Mouse (Mus musculus) forebrain, embryonic 12.5 days (tissue): ENCODE measurements around the gene Phf20. TPM values are rescaled to one million over a fixed set of nuclear protein-coding genes. Genes with fewer than 3 reads are reported as not detected.
"Not testable (repeated sequence)": the region's sequence is repeated elsewhere in the genome, so short reads cannot be mapped to it uniquely, and the experiment has no call there.

Source experiments
- ATAC-seq: fragments of 200-750 bp; cut with Nextera tagmentation; 2 replicates; pipeline ENCODE4 v1.8.0; 2017; ENCODE audit warnings: moderate TSS enrichment; ENCODE audit not compliant: low FRiP score
- H3K27ac ChIP-seq: fragments of 300-500 bp; sonication (generic); 2 replicates; pipeline ENCODE4 v1.5.1; 2016; ENCODE audit warnings: mild to moderate bottlenecking
- H3K27me3 ChIP-seq: fragments of 300-500 bp; sonication (generic); 2 replicates; pipeline ENCODE4 v1.6.1; 2016; ENCODE audit warnings: mild to moderate bottlenecking
- H3K36me3 ChIP-seq: fragments of 300-500 bp; sonication (generic); replicated peaks from 2 replicates; pipeline ENCODE4 v1.6.1; 2016; ENCODE audit warnings: mild to moderate bottlenecking
- H3K4me1 ChIP-seq: fragments of 300-500 bp; sonication (generic); 2 replicates; pipeline ENCODE4 v1.6.1; 2016
- H3K4me2 ChIP-seq: fragments of 300-500 bp; sonication (generic); 2 replicates; pipeline ENCODE4 v1.6.1; 2016; ENCODE audit warnings: mild to moderate bottlenecking, moderate library complexity
- H3K4me3 ChIP-seq: fragments of 300-500 bp; sonication (generic); replicated peaks from 2 replicates; pipeline ENCODE4 v1.5.1; 2016; ENCODE audit warnings: mild to moderate bottlenecking
- H3K9ac ChIP-seq: fragments of 300-500 bp; sonication (generic); 2 replicates; pipeline ENCODE4 v1.6.1; 2016; ENCODE audit warnings: mild to moderate bottlenecking
- H3K9me3 ChIP-seq: fragments of 300-500 bp; sonication (generic); 2 replicates; pipeline ENCODE4 v1.6.1; 2016
- WGBS: fragments of 180-500 bp; shearing (Covaris S2); methylation state at CpG from one replicate; pipeline ENCODE4 v1.1.7; 2016; 5-methylcytosine and 5-hydroxymethylcytosine counted together
- polyA plus RNA-seq: library from polyadenylated mRNA; unstranded; fragments of >200 nt; fragmentation: Nextera tagmentation; extraction: Ambion mirVana; gene quantifications from 2 replicates; pipeline ENCODE4 v1.2.1, GENCODE M21; 2016

Phf20 gene
- polyA plus RNA-seq, 1 experiment from 2014 or later, result 105 TPM

- no peak overlapping the region for H3K4me2 ChIP-seq
- H3K9ac ChIP-seq, result no peak overlapping the region
- 75% methylated on average over 2 of the region's 2 CpGs for WGBS
- H3K27me3 ChIP-seq, result 0 out of 2 replicates have a peak, but pooled peaks cover 3% of the 10 kb centered on the region
- H3K4me1 ChIP-seq, result peaks cover 27% of the 10 kb centered on the region
- no peak for ATAC-seq
- H3K36me3 ChIP-seq, result peaks cover 14% of the 10 kb centered on the region
- no peaks in the 10 kb centered on the region for H3K9me3 ChIP-seq
- H3K27ac ChIP-seq, result no peak overlapping the region
- H3K4me3 ChIP-seq, result no peak overlapping the region
Measured at GRCm38 (mm10) chr2:156181592-156181991, 14.7 kb upstream of the Phf20 start.

GRCm38 (mm10) chr2:156189241-156189640, 7.0 kb upstream of the Phf20 start:
- not testable (repeated sequence) for H3K9me3 ChIP-seq, H3K27ac ChIP-seq, H3K4me3 ChIP-seq, H3K9ac ChIP-seq, H3K4me2 ChIP-seq, H3K27me3 ChIP-seq, H3K4me1 ChIP-seq, ATAC-seq, H3K36me3 ChIP-seq
- 86% methylated on average over 7 of the region's 7 CpGs for WGBS

- no peak overlapping the region for H3K27ac ChIP-seq
- no peaks in the 10 kb centered on the region for H3K36me3 ChIP-seq
- no peak overlapping the region for H3K4me3 ChIP-seq
- H3K4me2 ChIP-seq, result no peak overlapping the region
- H3K9ac ChIP-seq, result no peak overlapping the region
- 88% methylated on average over 14 of the region's 14 CpGs for WGBS
- no peaks in the 10 kb centered on the region for H3K9me3 ChIP-seq
- ATAC-seq, result no peak
- no peaks in the 10 kb centered on the region for H3K4me1 ChIP-seq
- no peaks in the 10 kb centered on the region for H3K27me3 ChIP-seq
Measured at GRCm38 (mm10) chr2:156190004-156190896, 6.0 kb upstream of the Phf20 start.

- H3K4me1 ChIP-seq, result 0 out of 2 replicates have a peak, but pooled peaks cover 6% of the 10 kb centered on the region
- H3K36me3 ChIP-seq, result no peaks in the 10 kb centered on the region
- no peak overlapping the region for H3K4me3 ChIP-seq
- WGBS, result 88% methylated on average over 2 of the region's 2 CpGs
- H3K9me3 ChIP-seq, result no peaks in the 10 kb centered on the region
- no peak overlapping the region for H3K27ac ChIP-seq
- no peak for ATAC-seq
- no peak overlapping the region for H3K4me2 ChIP-seq
- no peaks in the 10 kb centered on the region for H3K27me3 ChIP-seq
- no peak overlapping the region for H3K9ac ChIP-seq
Measured at GRCm38 (mm10) chr2:156191540-156191939, 4.7 kb upstream of the Phf20 start.

- Histone ChIP-seq H3K4me1 (0 out of 2 replicates have a peak, but pooled peaks cover 6% of the 10 kb centered on the region), H3K27ac (no peak overlapping the region), H3K9me3 (no peaks in the 10 kb centered on the region), H3K27me3 (no peaks in the 10 kb centered on the region), H3K9ac (no peak overlapping the region), H3K4me3 (no peak overlapping the region), H3K36me3 (no peaks in the 10 kb centered on the region), H3K4me2 (no peak overlapping the region)
- ATAC-seq, result no peak
- 77% methylated on average over 2 of the region's 2 CpGs for WGBS
Measured at GRCm38 (mm10) chr2:156192068-156192467, 4.2 kb upstream of the Phf20 start.

GRCm38 (mm10) chr2:156193066-156193862, 3.0 kb upstream of the Phf20 start:
- no peaks in the 10 kb centered on the region for H3K36me3 ChIP-seq
- ATAC-seq, result no peak
- no peaks in the 10 kb centered on the region for H3K9me3 ChIP-seq
- peaks cover 15% of the 10 kb centered on the region for H3K4me1 ChIP-seq
- H3K4me3 ChIP-seq, result no peak overlapping the region
- H3K27me3 ChIP-seq, result no peaks in the 10 kb centered on the region
- H3K9ac ChIP-seq, result no peak overlapping the region
- no peak overlapping the region for H3K27ac ChIP-seq
- 86% methylated on average over 3 of the region's 3 CpGs for WGBS
- no peak overlapping the region for H3K4me2 ChIP-seq

GRCm38 (mm10) chr2:156194571-156194970, 1.7 kb upstream of the Phf20 start:
- Histone ChIP-seq H3K9ac (no peak overlapping the region), H3K4me2 (no peak overlapping the region), H3K36me3 (no peaks in the 10 kb centered on the region), H3K4me3 (no peak overlapping the region), H3K27me3 (no peaks in the 10 kb centered on the region), H3K4me1 (peaks cover 25% of the 10 kb centered on the region), H3K9me3 (no peaks in the 10 kb centered on the region), H3K27ac (no peak overlapping the region)
- ATAC-seq, result no peak

- Histone ChIP-seq H3K4me3 (peak overlapping the region; percentile 77), H3K4me1 (peaks cover 30% of the 10 kb centered on the region), H3K9me3 (no peaks in the 10 kb centered on the region), H3K27ac (peak overlapping the region; percentile 97), H3K27me3 (no peaks in the 10 kb centered on the region), H3K4me2 (peak overlapping the region; percentile 74), H3K9ac (peak overlapping the region; percentile 90), H3K36me3 (peaks cover 13% of the 10 kb centered on the region; the same call in 1 of the 2 replicates)
- ATAC-seq, result no peak
- WGBS, result 5% methylated on average over 17 of the region's 17 CpGs
Measured at GRCm38 (mm10) chr2:156197129-156197911, 1.1 kb downstream of the Phf20 start.

GRCm38 (mm10) chr2:156199944-156200343, 3.7 kb downstream of the Phf20 start:
- no peak overlapping the region for H3K4me2 ChIP-seq

GRCm38 (mm10) chr2:156201486-156201885, 5.2 kb downstream of the Phf20 start:
- peaks cover 24% of the 10 kb centered on the region for H3K36me3 ChIP-seq
- no peak for ATAC-seq
- H3K27ac ChIP-seq, result no peak overlapping the region
- no peaks in the 10 kb centered on the region for H3K9me3 ChIP-seq
- 94% methylated on average over 4 of the region's 4 CpGs for WGBS
- peaks cover 34% of the 10 kb centered on the region for H3K4me1 ChIP-seq
- H3K27me3 ChIP-seq, result no peaks in the 10 kb centered on the region
- no peak overlapping the region for H3K4me3 ChIP-seq
- H3K4me2 ChIP-seq, result no peak overlapping the region
- no peak overlapping the region for H3K9ac ChIP-seq

More at GRCm38 (mm10) chr2:156199944-156200343, 3.7 kb downstream of the Phf20 start:
- H3K36me3 ChIP-seq, result peaks cover 18% of the 10 kb centered on the region
- H3K4me1 ChIP-seq, result peaks cover 39% of the 10 kb centered on the region
- WGBS, result 59% methylated on average over 3 of the region's 3 CpGs
- no peaks in the 10 kb centered on the region for H3K9me3 ChIP-seq
- no peak overlapping the region for H3K9ac ChIP-seq
- no peak overlapping the region for H3K4me3 ChIP-seq
- H3K27me3 ChIP-seq, result no peaks in the 10 kb centered on the region
- ATAC-seq, result no peak
- no peak overlapping the region for H3K27ac ChIP-seq

GRCm38 (mm10) chr2:156202848-156203437, 6.7 kb downstream of the Phf20 start:
- WGBS, result 69% methylated on average over 3 of the region's 3 CpGs
- 0 out of 2 replicates have a peak, but pooled peaks have one; percentile 30 for ATAC-seq
- H3K27ac ChIP-seq, result peak overlapping the region; percentile 80

More at GRCm38 (mm10) chr2:156202848-156203437, 6.7 kb downstream of the Phf20 start:
- Histone ChIP-seq H3K27me3 (no peaks in the 10 kb centered on the region), H3K9ac (no peak overlapping the region), H3K4me2 (no peak overlapping the region), H3K4me1 (peaks cover 27% of the 10 kb centered on the region), H3K9me3 (no peaks in the 10 kb centered on the region), H3K36me3 (peaks cover 35% of the 10 kb centered on the region), H3K4me3 (no peak overlapping the region)
